In the genomic region with DNA sequence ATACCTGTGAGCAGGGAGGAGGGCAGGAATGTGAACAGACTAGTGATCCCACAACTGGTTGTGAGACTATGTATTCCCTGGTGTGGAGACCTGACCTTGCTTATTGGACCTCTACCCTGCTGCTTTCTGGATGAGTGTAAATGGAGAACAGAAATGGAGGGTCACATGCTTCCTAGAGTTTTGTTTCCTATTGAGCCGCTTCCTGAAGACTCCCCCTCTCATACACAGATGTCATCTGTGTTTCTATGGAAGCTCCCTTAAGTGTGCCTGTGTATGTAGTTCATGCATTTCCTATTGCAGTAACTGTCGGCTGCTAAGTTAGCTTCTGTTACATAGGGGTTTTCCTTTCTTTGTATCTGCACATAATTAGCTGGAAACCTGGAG, we compare ENCODE assay signal across 13 mouse cellular contexts.
DNase-seq lines count a peak whose midpoint lies in the region; ATAC-seq and TF ChIP-seq lines count a peak whose summit lies in the region.
"Had no signal": no experiment of that assay in that cellular context is flagged by ENCODE, and none has a peak within 500 bp of the region (broad histone marks: within the 10 kb centered on the region; RNA-seq: fewer than 3 reads in every experiment).

No protein-coding gene starts in this region.

- H3K79me2 ChIP-seq in macrophage (ENCODE audit: inconsistent target): peaks cover 100% of the 10 kb centered on the region

- no peaks in the 10 kb centered on the region for H3K27me3 ChIP-seq in forebrain, postnatal 0 days (ENCODE audit: insufficient read depth, low read length)
- no peaks in the 10 kb centered on the region for H3K27me3 ChIP-seq in forebrain, embryonic 15.5 days
- H3K27me3 ChIP-seq in intestine, embryonic 14.5 days (replicated peaks; ENCODE audit: control insufficient read depth, insufficient read depth, low read length): no peaks in the 10 kb centered on the region
- no peaks in the 10 kb centered on the region for H3K27me3 ChIP-seq in intestine, embryonic 15.5 days (replicated peaks)
- H3K27me3 ChIP-seq in lung, embryonic 16.5 days (ENCODE audit: control insufficient read depth, insufficient read depth, low read depth, low read length): no peaks in the 10 kb centered on the region

- H3K9ac ChIP-seq in forebrain, postnatal 0 days: no peak overlapping the region
- H3K9ac ChIP-seq in forebrain, embryonic 15.5 days (replicated peaks): no peak overlapping the region
- H3K9ac ChIP-seq in intestine, embryonic 14.5 days (ENCODE audit: low read length): no peak overlapping the region
- H3K9ac ChIP-seq in intestine, embryonic 15.5 days: no peak overlapping the region
- no peak overlapping the region for H3K9ac ChIP-seq in lung, embryonic 16.5 days (ENCODE audit: low read length)

- TF ChIP-seq CTCF in forebrain, postnatal 0 days (IDR thresholded peaks at IDR 0.05; ENCODE audit: low read depth): no peak

- no peak overlapping the region for H3K4me2 ChIP-seq in forebrain, postnatal 0 days (ENCODE audit: low read depth)
- H3K4me2 ChIP-seq in forebrain, embryonic 15.5 days (replicated peaks): no peak overlapping the region
- H3K4me2 ChIP-seq in intestine, embryonic 14.5 days (ENCODE audit: low read length): 0 out of 2 replicates have a peak overlapping the region, but pooled peaks have one; percentile 3
- no peak overlapping the region for H3K4me2 ChIP-seq in intestine, embryonic 15.5 days (replicated peaks)
- 0 out of 2 replicates have a peak overlapping the region, but pooled peaks have one; percentile 10 for H3K4me2 ChIP-seq in lung, embryonic 16.5 days (ENCODE audit: low read depth, low read length)

- H3K4me3 ChIP-seq in forebrain, postnatal 0 days (ENCODE audit: low read depth, low read length): no peak overlapping the region
- H3K4me3 ChIP-seq in forebrain, embryonic 15.5 days: no peak overlapping the region
- H3K4me3 ChIP-seq in intestine, embryonic 14.5 days (ENCODE audit: low read depth, low read length): no peak overlapping the region
- no peak overlapping the region for H3K4me3 ChIP-seq in intestine, embryonic 15.5 days (replicated peaks)
- H3K4me3 ChIP-seq in lung, embryonic 16.5 days (ENCODE audit: low read length): no peak overlapping the region
- no peak overlapping the region for H3K4me3 ChIP-seq in macrophage (ENCODE audit: inconsistent target)
- H3K4me3 ChIP-seq: erythroblast, embryonic 14.5 days had no signal

- DNase-seq in forebrain, postnatal 0 days: peak; percentile 23
- DNase-seq in intestine, embryonic 14.5 days (ENCODE audit: low spot score): no peak
- no peak for DNase-seq in lung, postnatal 14 days
- no peak for DNase-seq in right cerebral cortex, postnatal 25 days
- DNase-seq: gastrocnemius, postnatal 14 days had no signal

- 0 out of 2 replicates have a peak overlapping the region, but pooled peaks have one; percentile 47 for H3K27ac ChIP-seq in forebrain, postnatal 0 days (ENCODE audit: low read depth, low read length)
- no peak overlapping the region for H3K27ac ChIP-seq in forebrain, embryonic 15.5 days (replicated peaks)
- H3K27ac ChIP-seq in intestine, embryonic 14.5 days (ENCODE audit: low read depth): no peak overlapping the region
- H3K27ac ChIP-seq in intestine, embryonic 15.5 days: no peak overlapping the region
- no peak overlapping the region for H3K27ac ChIP-seq in lung, embryonic 16.5 days (ENCODE audit: low read length)
- peak overlapping the region; percentile 34 for H3K27ac ChIP-seq in macrophage

- no peaks in the 10 kb centered on the region for H3K9me3 ChIP-seq in forebrain, postnatal 0 days (ENCODE audit: low read length)
- H3K9me3 ChIP-seq in forebrain, embryonic 15.5 days: no peaks in the 10 kb centered on the region
- no peaks in the 10 kb centered on the region for H3K9me3 ChIP-seq in intestine, embryonic 14.5 days (ENCODE audit: control insufficient read depth, low read length)
- no peaks in the 10 kb centered on the region for H3K9me3 ChIP-seq in intestine, embryonic 15.5 days
- no peaks in the 10 kb centered on the region for H3K9me3 ChIP-seq in lung, embryonic 16.5 days (ENCODE audit: control insufficient read depth, low read length)

- no peaks in the 10 kb centered on the region for H3K36me3 ChIP-seq in forebrain, postnatal 0 days (ENCODE audit: insufficient read depth)
- no peaks in the 10 kb centered on the region for H3K36me3 ChIP-seq in forebrain, embryonic 15.5 days
- no peaks in the 10 kb centered on the region for H3K36me3 ChIP-seq in intestine, embryonic 14.5 days (ENCODE audit: control insufficient read depth, insufficient read depth, low read length)
- no peaks in the 10 kb centered on the region for H3K36me3 ChIP-seq in intestine, embryonic 15.5 days
- H3K36me3 ChIP-seq in lung, embryonic 16.5 days (ENCODE audit: control insufficient read depth, insufficient read depth, low read length): no peaks in the 10 kb centered on the region
- H3K36me3 ChIP-seq in macrophage (ENCODE audit: inconsistent target): no peaks in the 10 kb centered on the region
- H3K36me3 ChIP-seq: G1E had no signal

- peak; percentile 67 for ATAC-seq in forebrain, postnatal 0 days
- no peak for ATAC-seq in forebrain, embryonic 15.5 days (replicated peaks)
- no peak for ATAC-seq in intestine, embryonic 14.5 days (replicated peaks; ENCODE audit: low FRiP score, low TSS enrichment, low read depth)
- ATAC-seq in intestine, embryonic 15.5 days: no peak
- ATAC-seq in lung, embryonic 16.5 days (ENCODE audit: low read depth): peak; percentile 62; the same call in 1 of the 2 replicates
- ATAC-seq: activated CD4-positive, CD25-positive, alpha-beta regulatory T cell, adult 4 months; intestine, postnatal 0 days had no signal

- 21% methylated on average over 2 of the region's 2 CpGs for WGBS in forebrain, postnatal 0 days
- 46% methylated on average over 2 of the region's 2 CpGs for WGBS in forebrain, embryonic 15.5 days
- 45% methylated on average over 2 of the region's 2 CpGs for WGBS in intestine, embryonic 14.5 days
- 39% methylated on average over 2 of the region's 2 CpGs for WGBS in intestine, embryonic 15.5 days
- 26% methylated on average over 2 of the region's 2 CpGs for WGBS in lung, embryonic 16.5 days
- WGBS in macrophage (ENCODE audit: missing documents): 38% methylated on average over 2 of the region's 2 CpGs

- H3K4me1 ChIP-seq in forebrain, postnatal 0 days (ENCODE audit: insufficient read depth): peaks cover 6% of the 10 kb centered on the region; the same call in 1 of the 2 replicates
- peaks cover 12% of the 10 kb centered on the region for H3K4me1 ChIP-seq in forebrain, embryonic 15.5 days
- H3K4me1 ChIP-seq in intestine, embryonic 14.5 days (replicated peaks; ENCODE audit: control insufficient read depth, insufficient read depth, low read length): peaks cover 7% of the 10 kb centered on the region; the same call in 1 of the 2 replicates
- peaks cover 7% of the 10 kb centered on the region; the same call in 1 of the 2 replicates for H3K4me1 ChIP-seq in intestine, embryonic 15.5 days (replicated peaks)
- peaks cover 15% of the 10 kb centered on the region for H3K4me1 ChIP-seq in lung, embryonic 16.5 days (replicated peaks; ENCODE audit: control insufficient read depth, insufficient read depth, low read length)

Comparison
In these comparisons a context has a peak if more than half of its experiments do, and no peak if none do; other contexts are left out.
1. ATAC-seq: peak in forebrain, postnatal 0 days (single experiment) and lung, embryonic 16.5 days (single experiment); none in forebrain, embryonic 15.5 days (single experiment), intestine, embryonic 14.5 days (single experiment) and intestine, embryonic 15.5 days (single experiment).
2. H3K27ac ChIP-seq: peak in forebrain, postnatal 0 days (single experiment) and macrophage (single experiment); none in forebrain, embryonic 15.5 days (single experiment), intestine, embryonic 14.5 days (single experiment), intestine, embryonic 15.5 days (single experiment) and lung, embryonic 16.5 days (single experiment).
3. H3K4me2 ChIP-seq: peak in intestine, embryonic 14.5 days (single experiment) and lung, embryonic 16.5 days (single experiment); none in forebrain, postnatal 0 days (single experiment), forebrain, embryonic 15.5 days (single experiment) and intestine, embryonic 15.5 days (single experiment).